Mouse (Mus musculus): ENCODE measurements around the gene Ints3. TPM values are rescaled to one million over a fixed set of nuclear protein-coding genes. Genes with fewer than 3 reads are reported as not detected.

Ints3 gene
- polyA plus RNA-seq, 1 experiment from 2014 or later: 34.2 TPM

DNA sequence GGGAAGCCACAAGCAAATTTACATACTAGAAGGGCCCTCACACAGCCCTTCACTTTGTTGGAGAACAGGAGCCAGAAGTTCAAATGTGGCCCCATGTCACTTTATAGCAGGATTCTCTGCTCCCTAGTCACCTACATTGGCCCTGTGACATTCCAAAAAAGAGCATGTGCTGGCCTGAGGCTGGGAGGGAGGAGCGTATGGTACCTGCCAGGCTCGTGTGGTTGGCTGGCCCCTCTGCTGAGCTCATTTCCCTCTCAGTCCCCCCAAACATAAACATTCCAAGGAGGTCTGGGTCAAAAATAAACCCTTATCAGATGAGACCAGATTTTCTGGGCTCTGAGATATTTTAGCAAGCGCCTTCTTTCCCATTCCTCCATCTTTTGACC is 20.4 kb downstream of the Ints3 start:
- Histone ChIP-seq H3K9me3 (ENCODE audit: control insufficient read depth, low read length) (no peaks in the 10 kb centered on the region), H3K4me1 (replicated peaks; ENCODE audit: control insufficient read depth, insufficient read depth, low read length) (no peaks in the 10 kb centered on the region), H3K27ac (ENCODE audit: low read depth, low read length) (no peak overlapping the region), H3K36me3 (ENCODE audit: control insufficient read depth, insufficient read depth, low read length) (peaks cover 4% of the 10 kb centered on the region; the same call in 1 of the 2 replicates), H3K4me2 (replicated peaks; ENCODE audit: low read depth, low read length) (no peak overlapping the region), H3K27me3 (ENCODE audit: control insufficient read depth, insufficient read depth, low read length) (no peaks in the 10 kb centered on the region), H3K9ac (ENCODE audit: low read depth, low read length) (no peak overlapping the region), H3K4me3 (ENCODE audit: low read depth, low read length) (no peak overlapping the region)
- ATAC-seq (ENCODE audit: low FRiP score) (peak; percentile 27; the same call in 1 of the 2 replicates), DNase-seq (ENCODE audit: low spot score) (no peak)
- 65% methylated on average over 3 of the region's 3 CpGs for WGBS

GRCm38 (mm10) chr3:90412312-90413010 is 21.0 kb downstream of the Ints3 start:
- DNase-seq (ENCODE audit: low spot score): peak; percentile 84
- no peak overlapping the region for H3K27ac ChIP-seq (ENCODE audit: low read depth, low read length)
- H3K9me3 ChIP-seq (ENCODE audit: control insufficient read depth, low read length): no peaks in the 10 kb centered on the region
- peaks cover 4% of the 10 kb centered on the region; the same call in 1 of the 2 replicates for H3K36me3 ChIP-seq (ENCODE audit: control insufficient read depth, insufficient read depth, low read length)
- peak; percentile 33; the same call in 1 of the 2 replicates for ATAC-seq (ENCODE audit: low FRiP score)
- no peaks in the 10 kb centered on the region for H3K4me1 ChIP-seq (replicated peaks; ENCODE audit: control insufficient read depth, insufficient read depth, low read length)
- no peaks in the 10 kb centered on the region for H3K27me3 ChIP-seq (ENCODE audit: control insufficient read depth, insufficient read depth, low read length)
- 50% methylated on average over 5 of the region's 5 CpGs for WGBS
- no peak overlapping the region for H3K4me3 ChIP-seq (ENCODE audit: low read depth, low read length)
- no peak overlapping the region for H3K4me2 ChIP-seq (replicated peaks; ENCODE audit: low read depth, low read length)
- no peak overlapping the region for H3K9ac ChIP-seq (ENCODE audit: low read depth, low read length)

- 93% methylated on average over 3 of the region's 3 CpGs for WGBS
- Histone ChIP-seq H3K4me1 (replicated peaks; ENCODE audit: control insufficient read depth, insufficient read depth, low read length) (no peaks in the 10 kb centered on the region), H3K36me3 (ENCODE audit: control insufficient read depth, insufficient read depth, low read length) (peaks cover 11% of the 10 kb centered on the region), H3K9ac (ENCODE audit: low read depth, low read length) (no peak overlapping the region), H3K27ac (ENCODE audit: low read depth, low read length) (no peak overlapping the region), H3K9me3 (ENCODE audit: control insufficient read depth, low read length) (no peaks in the 10 kb centered on the region), H3K4me3 (ENCODE audit: low read depth, low read length) (no peak overlapping the region), H3K27me3 (ENCODE audit: control insufficient read depth, insufficient read depth, low read length) (no peaks in the 10 kb centered on the region), H3K4me2 (replicated peaks; ENCODE audit: low read depth, low read length) (no peak overlapping the region)
- ATAC-seq (ENCODE audit: low FRiP score) (no peak), DNase-seq (ENCODE audit: low spot score) (no peak)
Measured at GRCm38 (mm10) chr3:90408721-90409120, 24.7 kb downstream of the Ints3 start.

DNA sequence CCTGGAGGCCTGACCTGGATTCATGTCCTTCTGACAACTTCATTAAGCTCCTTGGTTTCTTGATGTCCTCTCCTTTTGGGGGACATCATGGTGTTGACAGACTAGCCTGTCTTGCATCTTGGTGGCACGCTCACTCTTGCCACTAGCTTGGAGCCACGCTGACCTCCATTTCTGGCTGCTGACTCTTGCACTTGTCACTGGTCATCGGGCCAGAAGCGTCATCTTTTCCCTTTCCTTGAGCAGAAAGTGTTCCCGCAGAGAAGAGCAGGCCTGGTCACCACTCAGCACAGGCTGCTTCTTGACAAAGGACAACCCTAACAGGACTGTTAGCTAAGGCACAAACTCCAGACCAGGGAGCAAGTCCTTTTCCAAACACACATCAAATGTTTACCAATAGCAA is 27.0 kb downstream of the Ints3 start:
- no peak overlapping the region for H3K27ac ChIP-seq (ENCODE audit: low read depth, low read length)
- H3K9me3 ChIP-seq (ENCODE audit: control insufficient read depth, low read length): no peaks in the 10 kb centered on the region
- 94% methylated on average over 5 of the region's 5 CpGs for WGBS
- DNase-seq (ENCODE audit: low spot score) (no peak), ATAC-seq (ENCODE audit: low FRiP score) (no peak)
- H3K4me1 ChIP-seq (replicated peaks; ENCODE audit: control insufficient read depth, insufficient read depth, low read length): no peaks in the 10 kb centered on the region
- H3K4me2 ChIP-seq (replicated peaks; ENCODE audit: low read depth, low read length): no peak overlapping the region
- no peaks in the 10 kb centered on the region for H3K27me3 ChIP-seq (ENCODE audit: control insufficient read depth, insufficient read depth, low read length)
- H3K36me3 ChIP-seq (ENCODE audit: control insufficient read depth, insufficient read depth, low read length): peaks cover 21% of the 10 kb centered on the region
- H3K9ac ChIP-seq (ENCODE audit: low read depth, low read length): no peak overlapping the region
- H3K4me3 ChIP-seq (ENCODE audit: low read depth, low read length): no peak overlapping the region

- 80% methylated on average over 4 of the region's 4 CpGs for WGBS
- Histone ChIP-seq H3K36me3 (ENCODE audit: control insufficient read depth, insufficient read depth, low read length) (peaks cover 29% of the 10 kb centered on the region), H3K4me3 (ENCODE audit: low read depth, low read length) (no peak overlapping the region), H3K27ac (ENCODE audit: low read depth, low read length) (no peak overlapping the region), H3K4me1 (replicated peaks; ENCODE audit: control insufficient read depth, insufficient read depth, low read length) (no peaks in the 10 kb centered on the region), H3K9me3 (ENCODE audit: control insufficient read depth, low read length) (no peaks in the 10 kb centered on the region), H3K9ac (ENCODE audit: low read depth, low read length) (no peak overlapping the region), H3K4me2 (replicated peaks; ENCODE audit: low read depth, low read length) (no peak overlapping the region), H3K27me3 (ENCODE audit: control insufficient read depth, insufficient read depth, low read length) (no peaks in the 10 kb centered on the region)
- no peak for DNase-seq (ENCODE audit: low spot score)
- ATAC-seq (ENCODE audit: low FRiP score): no peak
Measured at GRCm38 (mm10) chr3:90404609-90405008, 28.8 kb downstream of the Ints3 start.

- Histone ChIP-seq H3K9ac (ENCODE audit: low read depth, low read length) (no peak overlapping the region), H3K27ac (ENCODE audit: low read depth, low read length) (no peak overlapping the region), H3K4me1 (replicated peaks; ENCODE audit: control insufficient read depth, insufficient read depth, low read length) (no peaks in the 10 kb centered on the region), H3K36me3 (ENCODE audit: control insufficient read depth, insufficient read depth, low read length) (peaks cover 33% of the 10 kb centered on the region), H3K4me3 (ENCODE audit: low read depth, low read length) (no peak overlapping the region), H3K9me3 (ENCODE audit: control insufficient read depth, low read length) (no peaks in the 10 kb centered on the region), H3K4me2 (replicated peaks; ENCODE audit: low read depth, low read length) (no peak overlapping the region), H3K27me3 (ENCODE audit: control insufficient read depth, insufficient read depth, low read length) (no peaks in the 10 kb centered on the region)
- DNase-seq (ENCODE audit: low spot score) (no peak), ATAC-seq (ENCODE audit: low FRiP score) (no peak)
- 97% methylated on average over 3 of the region's 3 CpGs for WGBS
Measured at GRCm38 (mm10) chr3:90404121-90404520, 29.3 kb downstream of the Ints3 start.

GRCm38 (mm10) chr3:90400993-90401392 is 32.4 kb downstream of the Ints3 start:
- no peaks in the 10 kb centered on the region for H3K4me1 ChIP-seq (replicated peaks; ENCODE audit: control insufficient read depth, insufficient read depth, low read length)
- H3K36me3 ChIP-seq (ENCODE audit: control insufficient read depth, insufficient read depth, low read length): peaks cover 29% of the 10 kb centered on the region
- DNase-seq (ENCODE audit: low spot score): no peak
- ATAC-seq (ENCODE audit: low FRiP score): no peak
- no peak overlapping the region for H3K4me2 ChIP-seq (replicated peaks; ENCODE audit: low read depth, low read length)
- no peaks in the 10 kb centered on the region for H3K27me3 ChIP-seq (ENCODE audit: control insufficient read depth, insufficient read depth, low read length)
- H3K4me3 ChIP-seq (ENCODE audit: low read depth, low read length): no peak overlapping the region
- H3K9me3 ChIP-seq (ENCODE audit: control insufficient read depth, low read length): no peaks in the 10 kb centered on the region
- no peak overlapping the region for H3K27ac ChIP-seq (ENCODE audit: low read depth, low read length)
- H3K9ac ChIP-seq (ENCODE audit: low read depth, low read length): no peak overlapping the region
- 89% methylated on average over 4 of the region's 4 CpGs for WGBS

DNA sequence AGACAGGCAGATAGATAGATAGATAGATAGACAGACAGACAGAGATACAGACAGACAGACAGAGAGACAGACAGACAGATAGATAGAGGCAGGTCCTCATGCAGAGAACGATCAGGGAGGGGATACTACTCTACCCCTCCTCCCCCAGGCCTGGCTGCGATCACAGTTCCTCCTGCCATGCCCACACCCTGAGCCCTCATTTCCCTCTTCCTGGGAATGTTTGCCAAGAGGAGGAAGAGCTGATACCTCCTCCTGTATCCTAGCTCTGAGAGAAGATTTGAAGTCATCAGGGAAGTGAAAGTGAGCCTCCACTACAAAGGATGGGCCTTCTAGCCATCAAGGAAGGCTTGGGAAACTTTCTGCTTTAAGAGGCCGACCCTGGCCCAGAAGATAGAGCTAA is 37.8 kb downstream of the Ints3 start:
- Histone ChIP-seq H3K9me3 (ENCODE audit: control insufficient read depth, low read length) (no peaks in the 10 kb centered on the region), H3K4me1 (replicated peaks; ENCODE audit: control insufficient read depth, insufficient read depth, low read length) (no peaks in the 10 kb centered on the region), H3K27me3 (ENCODE audit: control insufficient read depth, insufficient read depth, low read length) (no peaks in the 10 kb centered on the region), H3K27ac (ENCODE audit: low read depth, low read length) (no peak overlapping the region), H3K4me3 (ENCODE audit: low read depth, low read length) (no peak overlapping the region), H3K36me3 (ENCODE audit: control insufficient read depth, insufficient read depth, low read length) (peaks cover 34% of the 10 kb centered on the region), H3K9ac (ENCODE audit: low read depth, low read length) (no peak overlapping the region), H3K4me2 (replicated peaks; ENCODE audit: low read depth, low read length) (no peak overlapping the region)
- ATAC-seq (ENCODE audit: low FRiP score): no peak
- no peak for DNase-seq (ENCODE audit: low spot score)
- 85% methylated on average over 3 of the region's 3 CpGs for WGBS

GRCm38 (mm10) chr3:90392661-90393060 is 40.8 kb downstream of the Ints3 start:
- ATAC-seq (ENCODE audit: low FRiP score) (no peak), DNase-seq (ENCODE audit: low spot score) (no peak)
- Histone ChIP-seq H3K9me3 (ENCODE audit: control insufficient read depth, low read length) (no peaks in the 10 kb centered on the region), H3K4me3 (ENCODE audit: low read depth, low read length) (no peak overlapping the region), H3K4me1 (replicated peaks; ENCODE audit: control insufficient read depth, insufficient read depth, low read length) (peaks cover 6% of the 10 kb centered on the region; the same call in 1 of the 2 replicates), H3K27ac (ENCODE audit: low read depth, low read length) (no peak overlapping the region), H3K36me3 (ENCODE audit: control insufficient read depth, insufficient read depth, low read length) (peaks cover 22% of the 10 kb centered on the region; the same call in 1 of the 2 replicates), H3K27me3 (ENCODE audit: control insufficient read depth, insufficient read depth, low read length) (no peaks in the 10 kb centered on the region), H3K4me2 (replicated peaks; ENCODE audit: low read depth, low read length) (no peak overlapping the region), H3K9ac (ENCODE audit: low read depth, low read length) (no peak overlapping the region)
- WGBS: 93% methylated on average over 3 of the region's 3 CpGs

Measured in hindbrain, embryonic 11.5 days (tissue).